Mouse (Mus musculus): ENCODE data around the gene Pglyrp4. TPM values are rescaled to one million over a fixed set of nuclear protein-coding genes. Genes with fewer than 3 reads are reported as not detected.
"Not testable (repeated sequence)": the region's sequence is repeated elsewhere in the genome, so short reads cannot be mapped to it uniquely, and the experiment has no call there.

Gene Pglyrp4
- polyA plus RNA-seq, 1 experiment from 2014 or later: not detected

DNA sequence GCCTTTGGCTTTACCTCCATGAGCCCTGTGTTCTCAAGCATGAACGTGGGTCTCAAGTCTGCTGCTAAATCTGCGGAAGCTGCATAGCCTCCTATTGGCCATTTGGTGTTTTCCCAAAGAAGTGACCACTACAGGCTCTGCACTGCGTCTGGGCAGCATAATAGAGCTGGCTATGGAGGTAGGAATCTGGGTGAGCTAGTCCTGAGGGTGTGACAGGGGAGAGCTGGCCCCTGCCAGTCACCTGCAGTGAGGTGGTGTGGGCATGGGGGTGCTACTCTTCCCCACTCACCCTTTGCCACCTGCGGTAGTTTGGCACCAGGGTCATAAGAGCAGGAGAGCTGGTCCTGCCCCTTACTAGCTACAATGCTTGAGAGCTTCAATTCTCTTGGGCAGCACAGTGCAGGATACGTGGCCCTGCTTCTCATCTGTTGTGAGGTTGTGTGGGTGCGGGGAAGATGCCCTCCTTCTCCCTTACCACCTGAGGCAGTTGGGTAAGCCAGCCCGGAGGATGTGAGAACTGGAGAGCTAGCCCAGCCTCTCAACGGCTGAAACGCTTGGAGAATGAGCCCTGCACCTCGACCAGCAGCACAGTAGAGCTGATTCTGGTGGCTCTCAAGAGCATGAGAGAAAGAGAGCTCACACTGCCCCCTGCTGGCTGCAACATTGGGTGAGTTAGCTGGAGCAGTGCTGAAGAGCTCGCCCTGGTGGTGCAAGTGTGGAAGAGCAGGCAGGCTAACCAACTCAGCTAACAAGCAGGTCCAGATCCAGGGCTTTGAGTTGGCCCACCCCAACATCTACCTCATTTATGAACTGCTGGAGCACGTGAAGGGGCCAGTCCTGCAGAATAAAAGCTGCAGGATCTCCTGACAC is 16.9 kb upstream of the Pglyrp4 start:
- peak; percentile 91 for DNase-seq (ENCODE audit: low spot score)
- Histone ChIP-seq H3K9ac (ENCODE audit: low read length) (no peak overlapping the region), H3K4me1 (ENCODE audit: control insufficient read depth, insufficient read depth, low read length) (no peaks in the 10 kb centered on the region), H3K4me3 (ENCODE audit: low read depth, low read length) (no peak overlapping the region), H3K36me3 (ENCODE audit: control insufficient read depth, insufficient read depth, low read length) (no peaks in the 10 kb centered on the region), H3K4me2 (ENCODE audit: low read depth, severe bottlenecking) (no peak overlapping the region), H3K9me3 (ENCODE audit: control insufficient read depth, low read length) (no peaks in the 10 kb centered on the region), H3K27ac (replicated peaks; ENCODE audit: low read depth, low read length) (no peak overlapping the region), H3K27me3 (ENCODE audit: control insufficient read depth, insufficient read depth, low read length) (no peaks in the 10 kb centered on the region)
- no peak; the same call in 1 of the 2 replicates for ATAC-seq (ENCODE audit: insufficient number of reproducible peaks, low FRiP score, low TSS enrichment, low read depth)
- 48% methylated on average over 12 of the region's 12 CpGs for WGBS

DNA sequence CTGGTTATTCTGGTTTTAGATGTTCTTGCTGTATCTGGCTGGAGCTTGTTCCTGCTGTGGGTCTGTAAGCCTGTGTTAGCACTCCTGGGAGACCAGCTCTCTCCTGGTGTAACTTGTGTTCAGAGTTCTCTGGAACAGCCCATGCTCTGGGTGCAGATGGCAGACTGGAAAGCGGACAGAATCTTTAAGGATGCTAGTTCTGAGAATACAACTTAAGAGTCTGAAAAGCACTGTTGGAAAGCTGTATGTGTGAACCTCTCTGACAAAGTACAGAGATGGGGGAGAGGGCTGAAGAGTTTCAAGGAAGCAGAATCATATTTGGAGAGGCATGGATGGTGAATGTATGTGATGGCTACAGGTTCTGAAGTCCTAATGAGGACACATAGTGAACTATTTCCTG is 23.0 kb downstream of the Pglyrp4 start:
- no peak overlapping the region for H3K4me3 ChIP-seq (ENCODE audit: low read depth, low read length)
- ATAC-seq (ENCODE audit: insufficient number of reproducible peaks, low FRiP score, low TSS enrichment, low read depth): no peak
- H3K27ac ChIP-seq (replicated peaks; ENCODE audit: low read depth, low read length): no peak overlapping the region
- no peaks in the 10 kb centered on the region for H3K4me1 ChIP-seq (ENCODE audit: control insufficient read depth, insufficient read depth, low read length)
- WGBS: 90% methylated on average over 1 of the region's 1 CpGs
- no peak for DNase-seq (ENCODE audit: low spot score)
- no peaks in the 10 kb centered on the region for H3K9me3 ChIP-seq (ENCODE audit: control insufficient read depth, low read length)
- no peaks in the 10 kb centered on the region for H3K27me3 ChIP-seq (ENCODE audit: control insufficient read depth, insufficient read depth, low read length)
- H3K36me3 ChIP-seq (ENCODE audit: control insufficient read depth, insufficient read depth, low read length): no peaks in the 10 kb centered on the region
- no peak overlapping the region for H3K4me2 ChIP-seq (ENCODE audit: low read depth, severe bottlenecking)
- no peak overlapping the region for H3K9ac ChIP-seq (ENCODE audit: low read length)

DNA sequence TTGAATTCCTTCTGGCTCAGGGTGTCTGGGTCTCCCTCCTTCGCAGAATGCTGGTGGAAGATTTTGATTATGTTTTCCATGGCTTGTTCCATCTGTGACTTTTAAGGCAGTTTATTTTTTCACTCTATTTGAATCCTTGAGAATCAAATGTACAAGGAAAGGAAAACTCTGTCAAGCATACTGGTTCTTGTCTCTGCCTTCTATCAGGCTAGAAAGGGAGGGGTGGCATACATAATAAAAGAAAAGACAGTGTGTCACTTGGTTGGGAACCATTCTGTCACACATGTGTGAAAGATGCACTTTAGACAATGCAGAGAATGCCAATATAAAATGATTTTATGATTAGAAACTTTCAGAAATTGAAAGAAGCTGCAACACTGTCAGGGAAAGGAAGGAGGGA is 51.1 kb downstream of the Pglyrp4 start, which contains the start of gene Gm5849:
TSS of gene Gm5849 (minus strand) at position 101 of the 400 bp plus-strand sequence.
- not testable (repeated sequence) for H3K9me3 ChIP-seq (ENCODE audit: control insufficient read depth, low read length); H3K27me3 ChIP-seq (ENCODE audit: control insufficient read depth, insufficient read depth, low read length); H3K4me1 ChIP-seq (ENCODE audit: control insufficient read depth, insufficient read depth, low read length); H3K4me2 ChIP-seq (ENCODE audit: low read depth, severe bottlenecking); ATAC-seq (ENCODE audit: insufficient number of reproducible peaks, low FRiP score, low TSS enrichment, low read depth); H3K27ac ChIP-seq (replicated peaks; ENCODE audit: low read depth, low read length); H3K9ac ChIP-seq (ENCODE audit: low read length); H3K36me3 ChIP-seq (ENCODE audit: control insufficient read depth, insufficient read depth, low read length); H3K4me3 ChIP-seq (ENCODE audit: low read depth, low read length); DNase-seq (ENCODE audit: low spot score)
- WGBS: 84% methylated on average over 1 of the region's 1 CpGs

Other genes starting within 250 kb of the Pglyrp4 start
- 60.5 and 63.6 TPM in 2 replicates for gene Snapin, start 235.9 kb upstream of the Pglyrp4 start, polyA plus RNA-seq (2014; fragmentation: Nextera tagmentation; extraction: Ambion mirVana)
- gene Chtop, start 217.4 kb upstream of the Pglyrp4 start, polyA plus RNA-seq (2014; fragmentation: Nextera tagmentation; extraction: Ambion mirVana): 125 and 129 TPM in 2 replicates
- gene S100a1, start 212.5 kb upstream of the Pglyrp4 start, polyA plus RNA-seq (2014; fragmentation: Nextera tagmentation; extraction: Ambion mirVana): 4.6 and 7.3 TPM in 2 replicates
- gene S100a13, start 212.5 kb upstream of the Pglyrp4 start, polyA plus RNA-seq (2014; fragmentation: Nextera tagmentation; extraction: Ambion mirVana): 11.8 and 12.6 TPM in 2 replicates
- gene S100a14, start 200.1 kb upstream of the Pglyrp4 start, polyA plus RNA-seq (2014; fragmentation: Nextera tagmentation; extraction: Ambion mirVana): not detected in 2 replicates
- gene S100a16, start 189.7 kb upstream of the Pglyrp4 start, polyA plus RNA-seq (2014; fragmentation: Nextera tagmentation; extraction: Ambion mirVana): 36.6 and 42.1 TPM in 2 replicates
- gene S100a3, start 166.3 kb upstream of the Pglyrp4 start, polyA plus RNA-seq (2014; fragmentation: Nextera tagmentation; extraction: Ambion mirVana): 0.43 TPM in 1 of 2 replicates, not detected in the other
- gene S100a2, start 136.7 kb upstream of the Pglyrp4 start, polyA plus RNA-seq (2014; fragmentation: Nextera tagmentation; extraction: Ambion mirVana): not detected in 2 replicates
- gene Gm42674, start 125.0 kb upstream of the Pglyrp4 start, polyA plus RNA-seq (2014; fragmentation: Nextera tagmentation; extraction: Ambion mirVana): not detected in 2 replicates
- 0.72 and 1.0 TPM in 2 replicates for gene S100a4, start 123.1 kb upstream of the Pglyrp4 start, polyA plus RNA-seq (2014; fragmentation: Nextera tagmentation; extraction: Ambion mirVana)
- not detected in 2 replicates for gene S100a5, start 118.4 kb upstream of the Pglyrp4 start, polyA plus RNA-seq (2014; fragmentation: Nextera tagmentation; extraction: Ambion mirVana)
- gene S100a6, start 114.0 kb upstream of the Pglyrp4 start, polyA plus RNA-seq (2014; fragmentation: Nextera tagmentation; extraction: Ambion mirVana): 14.5 and 17.5 TPM in 2 replicates
- gene S100a7a, start 72.9 kb upstream of the Pglyrp4 start, polyA plus RNA-seq (2014; fragmentation: Nextera tagmentation; extraction: Ambion mirVana): not detected in 2 replicates
- gene S100a8, start 57.9 kb upstream of the Pglyrp4 start, polyA plus RNA-seq (2014; fragmentation: Nextera tagmentation; extraction: Ambion mirVana): 3.7 TPM in 2 replicates
- 1.5 and 2.3 TPM in 2 replicates for gene S100a9, start 31.2 kb upstream of the Pglyrp4 start, polyA plus RNA-seq (2014; fragmentation: Nextera tagmentation; extraction: Ambion mirVana)
- not detected in 2 replicates for gene Gm5849, start 51.0 kb downstream of the Pglyrp4 start, polyA plus RNA-seq (2014; fragmentation: Nextera tagmentation; extraction: Ambion mirVana)